Mouse (Mus musculus): ENCODE measurements around the gene Utp11.

GRCm38 (mm10) chr4:124700248-124700971 is 7.0 kb upstream of the Utp11 start, which contains the start of gene Fhl3:
- no peak for TF ChIP-seq CTCF (IDR thresholded peaks at IDR 0.05; ENCODE audit: control insufficient read depth, insufficient read depth, insufficient read length)
- no peak for TF ChIP-seq USF1 (IDR thresholded peaks at IDR 0.05; ENCODE audit: low read depth)

All from C2C12 (cell line).